Mouse (Mus musculus): ENCODE data around the gene Gm10142.
"Not testable (repeated sequence)": the region's sequence is repeated elsewhere in the genome, so short reads cannot be mapped to it uniquely, and the experiment has no call there.

The Gm10142 gene

GRCm38 (mm10) chr10:77715507-77715906 lies at the start of gene Gm10142:
Gm10142 (plus strand) TSS chr10:77715807.
- DNase-seq, result no peak

GRCm38 (mm10) chr10:77666342-77666741 lies 49.3 kb upstream of the Gm10142 start:
- no peak for DNase-seq

- no peak for DNase-seq
Observed at GRCm38 (mm10) chr10:77667402-77667801, 48.2 kb upstream of the Gm10142 start.

- no peak for DNase-seq
Observed at GRCm38 (mm10) chr10:77670710-77671109, 44.9 kb upstream of the Gm10142 start.

- DNase-seq, result no peak
Observed at GRCm38 (mm10) chr10:77671519-77671918, 44.1 kb upstream of the Gm10142 start.

GRCm38 (mm10) chr10:77673765-77674164 lies 41.8 kb upstream of the Gm10142 start:
- DNase-seq, result no peak

GRCm38 (mm10) chr10:77677562-77677961 lies 38.0 kb upstream of the Gm10142 start:
- no peak for DNase-seq

DNA sequence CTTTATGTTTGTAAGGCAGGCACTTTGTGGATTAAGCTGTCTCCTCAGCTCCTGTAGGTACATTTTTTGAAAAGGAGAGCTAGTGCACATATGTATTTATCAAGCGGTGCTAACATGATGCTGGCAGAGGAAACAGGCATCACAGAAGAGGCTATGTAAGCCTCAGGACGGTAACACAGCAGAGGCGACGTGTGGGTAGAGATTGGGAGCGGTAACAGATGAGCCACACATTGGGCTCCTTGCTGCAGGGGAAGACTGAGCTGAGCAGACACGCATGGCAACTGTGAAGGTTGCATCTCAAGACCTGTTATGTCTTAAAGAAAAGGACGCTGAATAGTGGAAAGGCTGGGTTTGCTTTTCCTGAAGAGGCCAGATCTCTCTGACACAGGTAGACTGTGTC lies 32.6 kb upstream of the Gm10142 start:
- DNase-seq, result no peak

DNA sequence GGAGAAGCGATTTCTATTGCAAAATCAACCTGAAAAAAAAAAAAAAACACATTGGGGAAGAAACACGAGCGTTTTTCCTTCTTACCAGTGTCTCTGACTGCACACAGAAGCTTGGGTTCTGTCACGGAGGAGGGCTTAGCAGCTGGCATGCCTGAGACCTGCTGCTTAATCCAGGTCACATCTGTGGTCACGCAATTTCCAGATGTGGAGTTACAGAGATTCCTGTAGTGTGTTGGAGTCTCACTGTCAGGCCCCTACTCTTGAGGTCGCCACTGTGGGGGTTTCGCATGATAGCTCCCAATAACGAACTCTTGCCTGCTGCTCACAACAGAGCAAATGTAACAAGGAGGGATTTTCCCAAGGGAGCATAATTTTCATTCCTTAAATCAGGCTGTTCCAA lies 31.4 kb upstream of the Gm10142 start:
- no peak for DNase-seq

GRCm38 (mm10) chr10:77685895-77686664 lies 29.5 kb upstream of the Gm10142 start, which contains the start of gene Tspear:
Tspear (plus strand) TSS chr10:77686569.
- DNase-seq, result no peak

GRCm38 (mm10) chr10:77687021-77687420 lies 28.6 kb upstream of the Gm10142 start:
- DNase-seq, result no peak

DNA sequence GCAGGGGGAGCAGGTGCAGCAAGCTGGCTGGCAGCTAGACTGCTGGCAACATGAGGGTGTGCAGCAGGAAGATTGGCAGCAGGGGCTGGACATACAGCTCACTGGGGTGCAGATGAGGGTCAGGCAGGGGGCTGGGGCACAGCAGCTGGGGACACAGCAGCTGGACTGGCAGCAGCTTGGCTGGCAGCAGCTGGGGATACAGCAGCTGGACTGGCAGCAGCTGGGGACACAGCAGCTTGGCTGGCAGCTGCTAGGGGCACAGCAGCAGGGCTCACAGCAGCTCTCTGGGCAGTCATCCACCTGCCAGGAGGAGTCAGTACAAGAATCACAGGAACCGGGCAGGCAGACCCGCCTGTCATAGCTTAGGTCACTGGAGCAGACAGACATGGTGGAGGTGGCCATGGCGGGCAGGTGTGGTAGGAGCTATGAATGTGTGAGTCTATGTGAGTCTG lies 25.2 kb upstream of the Gm10142 start, which contains the start of gene Gm19402:
Gene Gm19402, minus strand, starts transcription at position 402 of the 452 bp plus-strand sequence.
- DNase-seq, result not testable (repeated sequence)

GRCm38 (mm10) chr10:77697133-77697532 lies 18.5 kb upstream of the Gm10142 start, which contains the start of gene Gm9508:
Gm9508 (minus strand) TSS chr10:77697233.
- no peak for DNase-seq

DNA sequence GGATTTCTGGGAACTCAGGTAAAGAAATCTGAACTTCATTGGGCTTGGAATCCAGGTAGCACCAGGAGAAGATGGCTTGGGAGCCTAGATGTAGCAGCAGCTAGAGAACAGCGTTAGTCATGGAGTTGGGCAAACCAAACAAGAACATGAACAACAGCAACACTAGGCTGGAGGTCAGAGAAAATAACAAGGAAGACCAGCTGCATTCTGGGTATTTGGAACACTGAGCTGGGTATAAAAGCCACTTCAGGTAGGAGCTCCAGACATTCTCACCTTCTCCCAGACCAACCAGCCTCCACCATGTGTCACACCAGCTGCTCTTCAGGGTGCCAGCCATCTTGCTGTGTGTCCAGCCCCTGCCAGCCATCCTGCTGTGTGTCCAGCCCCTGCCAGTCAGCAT lies 9.3 kb upstream of the Gm10142 start, which contains the start of gene Gm10272:
Gene Gm10272, plus strand, starts transcription at position 301 of the 400 bp plus-strand sequence.
- no peak for DNase-seq

- no peak for DNase-seq
Observed at GRCm38 (mm10) chr10:77709831-77710230, 5.8 kb upstream of the Gm10142 start.

GRCm38 (mm10) chr10:77711157-77711556 lies 4.5 kb upstream of the Gm10142 start, which contains the start of gene Gm10024:
Gm10024 (plus strand) TSS chr10:77711457.
- not testable (repeated sequence) for DNase-seq

- DNase-seq, result no peak
Observed at GRCm38 (mm10) chr10:77713734-77714133, 1.9 kb upstream of the Gm10142 start.

GRCm38 (mm10) chr10:77720299-77720698 lies 4.7 kb downstream of the Gm10142 start, which contains the start of gene Krtap12-1:
Krtap12-1 (plus strand) TSS chr10:77720599.
- DNase-seq, result not testable (repeated sequence)

GRCm38 (mm10) chr10:77724855-77725254 lies 9.2 kb downstream of the Gm10142 start:
- no peak for DNase-seq

DNA sequence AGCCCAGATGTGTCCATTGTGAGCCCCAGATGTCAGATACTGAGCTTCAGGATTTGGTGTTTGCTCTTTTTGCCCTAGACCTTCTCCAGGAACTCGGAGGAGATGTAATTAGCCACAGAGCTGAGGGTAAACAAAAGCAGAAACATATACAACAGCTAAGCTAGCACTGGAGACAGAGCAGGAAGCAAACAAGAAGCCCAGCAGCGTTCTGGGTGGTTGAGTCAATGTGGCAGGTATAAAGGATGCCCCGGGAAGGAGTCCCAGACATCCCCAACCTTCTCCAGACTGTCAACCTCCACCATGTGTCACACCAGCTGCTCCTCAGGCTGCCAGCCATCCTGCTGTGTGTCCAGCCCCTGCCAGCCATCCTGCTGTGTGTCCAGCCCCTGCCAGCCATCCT lies 10.6 kb downstream of the Gm10142 start, which contains the start of gene Gm10100:
Gene Gm10100, plus strand, starts transcription at position 301 of the 400 bp plus-strand sequence.
- DNase-seq, result no peak

- DNase-seq, result no peak
Observed at GRCm38 (mm10) chr10:77728280-77728679, 12.7 kb downstream of the Gm10142 start.

GRCm38 (mm10) chr10:77729241-77729640 lies 13.6 kb downstream of the Gm10142 start:
- no peak for DNase-seq

DNA sequence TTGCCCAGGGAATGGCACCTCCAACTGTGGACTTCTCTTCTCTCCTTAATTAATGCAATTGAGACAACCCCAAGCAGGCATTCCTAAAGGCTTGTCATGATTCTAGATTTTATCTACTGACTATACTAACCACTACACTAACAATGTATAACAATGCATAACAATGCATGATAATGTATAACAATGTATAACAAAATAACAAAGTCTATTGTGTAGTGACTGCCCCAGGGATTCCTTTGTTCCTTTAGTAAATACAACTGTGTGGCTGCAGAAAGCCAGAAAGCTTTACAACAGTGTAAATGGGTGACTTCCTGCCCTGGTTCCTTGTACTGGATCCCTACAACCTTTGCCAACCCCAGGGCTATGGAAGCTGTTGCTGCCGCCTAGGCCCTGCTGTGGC lies 20.3 kb downstream of the Gm10142 start:
- DNase-seq, result no peak

DNA sequence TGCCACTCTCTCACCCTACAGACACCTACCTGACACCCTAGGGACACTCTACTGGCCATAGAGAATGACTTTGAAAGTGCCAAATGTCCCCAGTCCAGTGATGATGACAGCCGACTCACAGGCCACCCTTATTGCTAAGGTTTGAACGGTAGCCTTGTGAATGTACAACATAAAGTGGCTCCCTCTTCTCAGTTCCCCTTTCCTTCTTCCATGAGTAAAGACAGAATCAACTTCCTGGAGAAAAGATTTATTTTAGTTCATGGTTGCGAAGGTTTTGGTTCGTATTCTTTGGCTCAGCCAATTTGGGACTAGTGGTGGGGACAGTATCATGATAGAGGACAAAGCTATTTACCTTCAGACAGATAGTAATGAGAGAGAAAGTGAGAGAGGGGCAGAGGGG lies 23.3 kb downstream of the Gm10142 start:
- DNase-seq, result no peak

Data from kidney, adult 11 months (tissue).